Mouse (Mus musculus) neural tube, embryonic 15.5 days (tissue): Measurements from ENCODE around the gene Plxnb1. TPM values are rescaled to one million over a fixed set of nuclear protein-coding genes. Genes with fewer than 3 reads are reported as not detected.

Experiments
- ATAC-seq: fragments of 200-750 bp; cut with Nextera tagmentation; 2 replicates; pipeline ENCODE4 v1.8.0; 2017; ENCODE audit warnings: mild to moderate bottlenecking, moderate TSS enrichment, moderate library complexity; ENCODE audit not compliant: low FRiP score
- H3K27ac ChIP-seq: fragments of 300-500 bp; sonication (generic); replicated peaks from 2 replicates; pipeline ENCODE4 v1.5.1; 2015; ENCODE audit warnings: mild to moderate bottlenecking, inconsistent platforms
- H3K27me3 ChIP-seq: fragments of 300-500 bp; sonication (generic); replicated peaks from 2 replicates; pipeline ENCODE4 v1.6.1; 2015; ENCODE audit warnings: inconsistent platforms
- H3K36me3 ChIP-seq: fragments of 300-500 bp; sonication (generic); 2 replicates; pipeline ENCODE4 v1.6.1; 2015; ENCODE audit warnings: inconsistent platforms
- H3K4me1 ChIP-seq: fragments of 300-500 bp; sonication (generic); 2 replicates; pipeline ENCODE4 v1.6.1; 2015; ENCODE audit warnings: inconsistent platforms
- H3K4me2 ChIP-seq: fragments of 300-500 bp; sonication (generic); 2 replicates; pipeline ENCODE4 v1.6.1; 2015; ENCODE audit warnings: inconsistent platforms, mild to moderate bottlenecking, moderate library complexity
- H3K4me3 ChIP-seq: fragments of 300-500 bp; sonication (generic); replicated peaks from 2 replicates; pipeline ENCODE4 v1.5.1; 2015; ENCODE audit warnings: mild to moderate bottlenecking, inconsistent platforms
- H3K9ac ChIP-seq: fragments of 300-500 bp; sonication (generic); replicated peaks from 2 replicates; pipeline ENCODE4 v1.6.1; 2015; ENCODE audit warnings: mild to moderate bottlenecking, inconsistent platforms
- H3K9me3 ChIP-seq: fragments of 300-500 bp; sonication (generic); replicated peaks from 2 replicates; pipeline ENCODE4 v1.6.1; 2016; ENCODE audit warnings: inconsistent platforms
- WGBS: fragments of 180-500 bp; shearing (Covaris S2); methylation state at CpG from one replicate; pipeline ENCODE4 v1.1.7; 2015; ENCODE audit warnings: mixed read lengths; 5-methylcytosine and 5-hydroxymethylcytosine counted together
- polyA plus RNA-seq: library from polyadenylated mRNA; unstranded; fragments of >200 nt; fragmentation: Nextera tagmentation; extraction: Ambion mirVana; gene quantifications from 2 replicates; pipeline ENCODE4 v1.2.1, GENCODE M21; 2015

The Plxnb1 gene
- polyA plus RNA-seq, 1 experiment from 2014 or later = 11.6 TPM

GRCm38 (mm10) chr9:109055271-109056030, 39.7 kb upstream of the Plxnb1 start:
- 90% methylated on average over 12 of the region's 12 CpGs for WGBS

DNA sequence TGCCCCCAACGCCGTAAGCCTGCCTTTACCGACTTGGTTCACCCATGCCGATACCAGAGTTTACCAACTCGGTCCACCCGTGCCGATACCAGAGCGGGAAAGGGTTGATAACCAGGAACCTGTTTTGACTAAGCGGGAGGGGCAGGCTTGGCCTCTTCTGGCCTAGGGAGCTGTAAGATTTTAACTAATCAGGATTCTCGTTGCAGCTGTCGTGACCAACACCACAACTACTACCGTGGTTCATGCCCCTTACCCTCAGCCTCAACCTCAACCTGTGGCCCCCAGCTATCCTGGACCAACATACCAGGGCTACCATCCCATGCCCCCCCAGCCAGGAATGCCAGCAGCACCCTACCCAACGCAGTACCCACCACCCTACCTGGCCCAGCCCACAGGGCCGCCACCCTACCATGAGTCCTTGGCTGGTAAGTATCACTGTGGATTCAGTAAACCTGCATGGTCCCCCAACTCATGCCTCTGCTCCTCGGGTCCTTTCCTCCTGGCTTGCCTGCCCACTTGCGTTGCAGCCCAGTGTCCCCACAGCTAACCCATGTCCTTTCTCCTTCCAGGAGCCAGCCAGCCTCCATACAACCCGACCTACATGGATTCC, 39.0 kb upstream of the Plxnb1 start:
- Histone ChIP-seq H3K4me2 (no peak overlapping the region), H3K27me3 (no peaks in the 10 kb centered on the region), H3K9ac (no peak overlapping the region), H3K4me1 (peaks cover 33% of the 10 kb centered on the region), H3K27ac (no peak overlapping the region), H3K9me3 (no peaks in the 10 kb centered on the region), H3K4me3 (no peak overlapping the region), H3K36me3 (peaks cover 33% of the 10 kb centered on the region)
- 93% methylated on average over 17 of the region's 17 CpGs for WGBS
- no peak for ATAC-seq

More at GRCm38 (mm10) chr9:109055271-109056030, 39.7 kb upstream of the Plxnb1 start:
- no peaks in the 10 kb centered on the region for H3K27me3 ChIP-seq
- H3K4me3 ChIP-seq = peak overlapping the region; percentile 38
- no peak for ATAC-seq
- H3K9ac ChIP-seq = peak overlapping the region; percentile 47
- peaks cover 33% of the 10 kb centered on the region for H3K4me1 ChIP-seq
- peak overlapping the region; percentile 55 for H3K4me2 ChIP-seq
- peaks cover 27% of the 10 kb centered on the region for H3K36me3 ChIP-seq
- H3K27ac ChIP-seq = peak overlapping the region; percentile 74
- H3K9me3 ChIP-seq = no peaks in the 10 kb centered on the region

- ATAC-seq = no peak
- Histone ChIP-seq H3K4me3 (no peak overlapping the region), H3K4me1 (peaks cover 33% of the 10 kb centered on the region), H3K27me3 (no peaks in the 10 kb centered on the region), H3K36me3 (peaks cover 33% of the 10 kb centered on the region), H3K27ac (no peak overlapping the region), H3K4me2 (no peak overlapping the region), H3K9me3 (no peaks in the 10 kb centered on the region), H3K9ac (no peak overlapping the region)
- WGBS = 88% methylated on average over 4 of the region's 4 CpGs
Measured at GRCm38 (mm10) chr9:109056916-109057315, 38.3 kb upstream of the Plxnb1 start.

GRCm38 (mm10) chr9:109057543-109057942, 37.6 kb upstream of the Plxnb1 start:
- Histone ChIP-seq H3K4me1 (peaks cover 33% of the 10 kb centered on the region), H3K9ac (no peak overlapping the region; the same call in 1 of the 2 replicates), H3K27me3 (no peaks in the 10 kb centered on the region), H3K4me2 (no peak overlapping the region), H3K27ac (no peak overlapping the region), H3K36me3 (peaks cover 39% of the 10 kb centered on the region), H3K9me3 (no peaks in the 10 kb centered on the region), H3K4me3 (no peak overlapping the region)
- ATAC-seq = no peak
- WGBS = 95% methylated on average over 5 of the region's 5 CpGs

DNA sequence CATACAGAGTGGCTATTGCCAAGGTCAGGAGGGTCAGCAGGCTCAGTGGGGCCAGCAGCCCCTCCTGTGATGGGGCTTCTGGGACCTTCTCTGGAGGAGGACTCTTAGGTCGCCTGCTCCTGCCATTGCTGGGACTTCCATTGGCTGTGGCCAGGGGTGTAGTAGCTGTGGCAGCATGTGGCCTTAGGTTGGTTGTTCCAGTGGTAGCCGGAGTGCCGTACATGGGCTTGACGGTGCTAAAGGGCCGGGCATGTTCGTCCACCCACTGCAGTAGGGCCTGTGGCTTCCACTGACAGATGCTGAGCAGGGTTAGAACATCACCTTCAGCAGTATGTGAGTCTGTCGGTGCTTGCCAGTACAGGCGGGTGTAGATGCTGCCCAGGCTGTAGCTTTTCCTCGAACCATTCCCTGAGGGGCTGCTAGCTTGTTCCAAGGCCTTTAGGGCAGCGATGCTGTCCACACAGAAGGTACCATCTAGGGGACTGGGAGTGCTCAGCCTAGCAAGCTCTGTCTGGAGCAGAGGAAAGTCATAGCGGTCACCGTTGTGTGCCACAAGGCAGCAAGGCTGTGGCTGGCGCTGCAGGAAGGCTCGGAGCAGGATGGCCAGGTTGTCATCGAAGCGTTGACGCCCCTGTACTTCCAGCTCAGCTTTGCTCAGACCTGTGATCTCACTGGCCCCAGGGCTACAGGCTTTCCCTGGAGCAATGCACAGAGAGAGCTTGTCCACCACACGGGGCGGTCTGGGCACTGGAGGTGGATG, 37.0 kb upstream of the Plxnb1 start:
- no peaks in the 10 kb centered on the region for H3K9me3 ChIP-seq
- no peaks in the 10 kb centered on the region for H3K27me3 ChIP-seq
- peak overlapping the region; percentile 33; the same call in 1 of the 2 replicates for H3K9ac ChIP-seq
- ATAC-seq = no peak
- 94% methylated on average over 19 of the region's 19 CpGs for WGBS
- H3K27ac ChIP-seq = 0 out of 2 replicates have a peak overlapping the region, but pooled peaks have one; percentile 83
- peak overlapping the region; percentile 56; the same call in 1 of the 2 replicates for H3K4me2 ChIP-seq
- H3K4me3 ChIP-seq = peak overlapping the region; percentile 35; the same call in 1 of the 2 replicates
- peaks cover 33% of the 10 kb centered on the region for H3K4me1 ChIP-seq
- peaks cover 45% of the 10 kb centered on the region for H3K36me3 ChIP-seq

DNA sequence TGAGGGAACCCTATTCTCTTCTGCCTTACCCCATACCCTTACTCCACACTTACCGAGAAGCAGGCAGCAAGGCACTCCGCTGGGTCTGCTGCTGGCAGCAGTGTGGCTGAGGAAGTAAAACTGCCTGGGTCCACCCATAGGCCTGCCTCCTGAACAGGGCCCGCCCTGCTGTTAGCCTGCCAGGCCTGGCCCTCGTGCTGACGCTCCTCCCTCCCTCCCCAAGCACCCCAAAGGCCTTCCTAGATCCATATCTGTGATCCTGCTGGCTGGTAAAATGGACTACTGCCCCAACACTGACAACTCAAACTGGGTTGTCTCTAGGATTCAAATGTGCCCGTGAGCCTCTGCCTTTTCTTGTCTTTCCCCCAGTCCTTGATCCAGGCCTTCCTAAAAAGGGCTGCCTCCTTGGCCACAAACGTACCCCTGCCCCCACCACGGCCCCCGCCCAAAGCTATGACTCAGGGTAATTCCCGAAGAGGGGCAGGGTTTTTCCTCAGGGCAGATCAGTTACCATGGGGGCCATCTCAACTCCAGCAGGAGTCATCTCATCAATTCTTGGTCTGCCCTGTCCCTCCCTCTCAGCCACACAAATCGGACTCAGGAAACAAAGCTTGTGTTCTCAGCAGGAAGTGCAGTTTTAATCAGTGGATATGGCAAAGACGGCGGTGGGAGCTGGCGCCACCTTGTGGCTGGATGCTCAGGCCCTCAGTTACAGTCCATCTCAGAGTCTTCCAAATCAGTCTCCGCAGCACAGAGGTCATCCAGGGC, 35.9 kb upstream of the Plxnb1 start, which contains the start of gene Trex1:
TSS of gene Trex1 (minus strand) at position 599 of the 768 bp plus-strand sequence.
- Histone ChIP-seq H3K4me2 (peak within 1 kb of the TSS; percentile 56), H3K36me3 (peaks cover 56% of the 10 kb centered on the region), H3K9me3 (no peaks in the 10 kb centered on the region), H3K9ac (peak within 1 kb of the TSS; percentile 33), H3K27me3 (no peaks in the 10 kb centered on the region), H3K27ac (peak within 1 kb of the TSS; percentile 83), H3K4me3 (peak within 1 kb of the TSS; percentile 35), H3K4me1 (peaks cover 33% of the 10 kb centered on the region)
- WGBS = 22% methylated on average over 15 of the region's 15 CpGs
- peak; percentile 64 for ATAC-seq

DNA sequence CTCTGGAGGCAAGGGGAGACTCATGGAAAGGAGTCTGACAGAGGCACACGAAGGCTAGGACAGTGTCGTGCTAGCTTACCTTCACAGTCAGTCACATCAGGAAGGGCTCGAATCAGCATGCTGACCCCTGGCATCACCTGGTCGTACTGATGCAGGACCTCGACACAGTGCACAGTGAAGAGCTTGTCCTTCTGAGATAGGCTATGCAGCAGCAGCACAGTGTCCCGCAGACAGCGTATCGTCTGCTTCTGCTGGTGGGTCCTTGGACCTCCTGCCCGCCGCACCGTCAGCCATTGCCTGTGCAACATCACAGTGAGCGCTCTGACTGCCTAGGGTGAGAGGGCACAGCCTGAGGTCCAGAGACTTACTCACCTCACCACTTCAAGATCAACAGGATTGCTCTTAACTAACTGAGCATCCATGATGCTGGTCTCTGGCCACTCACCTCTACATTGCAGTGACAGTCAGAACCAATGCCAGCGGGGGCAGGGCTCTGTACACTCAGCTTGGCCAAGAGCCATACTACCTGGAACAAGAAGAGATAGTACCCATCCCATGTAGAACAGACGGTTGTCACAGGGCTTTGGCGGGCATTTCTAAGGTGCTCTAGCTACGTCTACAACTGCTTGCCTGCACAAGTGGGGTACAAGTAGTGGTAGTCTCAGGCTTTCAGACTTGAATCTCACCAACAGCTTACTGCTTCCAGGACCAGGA, 34.8 kb upstream of the Plxnb1 start:
- no peak overlapping the region for H3K4me2 ChIP-seq
- no peak overlapping the region for H3K9ac ChIP-seq
- WGBS = 92% methylated on average over 16 of the region's 16 CpGs
- ATAC-seq = no peak
- no peak overlapping the region for H3K4me3 ChIP-seq
- H3K27ac ChIP-seq = peak overlapping the region; percentile 83; the same call in 1 of the 2 replicates
- peaks cover 67% of the 10 kb centered on the region for H3K36me3 ChIP-seq
- no peaks in the 10 kb centered on the region for H3K9me3 ChIP-seq
- peaks cover 24% of the 10 kb centered on the region for H3K4me1 ChIP-seq
- no peaks in the 10 kb centered on the region for H3K27me3 ChIP-seq

GRCm38 (mm10) chr9:109060898-109061295, 34.3 kb upstream of the Plxnb1 start:
- Histone ChIP-seq H3K9me3 (no peaks in the 10 kb centered on the region), H3K36me3 (peaks cover 72% of the 10 kb centered on the region), H3K4me1 (peaks cover 20% of the 10 kb centered on the region), H3K27me3 (no peaks in the 10 kb centered on the region), H3K9ac (no peak overlapping the region), H3K4me3 (no peak overlapping the region), H3K4me2 (no peak overlapping the region), H3K27ac (no peak overlapping the region)
- ATAC-seq = no peak
- 91% methylated on average over 5 of the region's 5 CpGs for WGBS

- peaks cover 15% of the 10 kb centered on the region for H3K4me1 ChIP-seq
- H3K9ac ChIP-seq = no peak overlapping the region
- no peak overlapping the region for H3K4me3 ChIP-seq
- peaks cover 84% of the 10 kb centered on the region for H3K36me3 ChIP-seq
- WGBS = 96% methylated on average over 3 of the region's 3 CpGs
- ATAC-seq = no peak
- H3K27ac ChIP-seq = no peak overlapping the region
- no peaks in the 10 kb centered on the region for H3K9me3 ChIP-seq
- H3K27me3 ChIP-seq = no peaks in the 10 kb centered on the region
- no peak overlapping the region for H3K4me2 ChIP-seq
Measured at GRCm38 (mm10) chr9:109068095-109068735, 27.0 kb upstream of the Plxnb1 start.
